Mouse (Mus musculus): Measurements from ENCODE around the gene Fam178b. TPM values are rescaled to one million over a fixed set of nuclear protein-coding genes. Genes with fewer than 3 reads are reported as not detected.

Gene Fam178b
- total and polyA plus RNA-seq, 3 experiments, result not detected

- TF ChIP-seq GATA2 (IDR thresholded peaks at IDR 0.05; ENCODE audit: borderline replicate concordance, low read depth, low read length) (no peak), CTCF (IDR thresholded peaks at IDR 0.05; ENCODE audit: low read depth, low read length) (no peak), GATA1 (IDR thresholded peaks at IDR 0.05; ENCODE audit: borderline replicate concordance, low read length) (no peak), POLR2AphosphoS5 (IDR thresholded peaks at IDR 0.05; ENCODE audit: insufficient replicate concordance, low read depth, low read length) (no peak), TAL1 (conservative IDR thresholded peaks at IDR 0.05; ENCODE audit: low read depth, low read length) (no peak)
- H3K36me3 ChIP-seq (replicated peaks), result no peaks in the 10 kb centered on the region
- H3K9me3 ChIP-seq (replicated peaks), result no peaks in the 10 kb centered on the region
- peaks cover 18% of the 10 kb centered on the region for H3K4me1 ChIP-seq (ENCODE audit: insufficient read depth, low read depth, low read length)
- DNase-seq (ENCODE audit: low spot score) (no peak), ATAC-seq (ENCODE audit: extremely low read depth, insufficient number of reproducible peaks, low FRiP score, poor library complexity, severe bottlenecking) (no peak)
- H3K27me3 ChIP-seq (ENCODE audit: insufficient read depth, low read length), result peaks cover 86% of the 10 kb centered on the region
- H3K4me3 ChIP-seq (ENCODE audit: low read depth, low read length), result peak overlapping the region; percentile 28; the same call in 1 of the 2 replicates
Measured at GRCm38 (mm10) chr1:36557457-36558011, 125.4 kb downstream of the Fam178b start.

- peaks cover 89% of the 10 kb centered on the region for H3K27me3 ChIP-seq (ENCODE audit: insufficient read depth, low read length)
- H3K4me3 ChIP-seq (ENCODE audit: low read depth, low read length), result no peak overlapping the region; the same call in 1 of the 2 replicates
- ATAC-seq (ENCODE audit: extremely low read depth, insufficient number of reproducible peaks, low FRiP score, poor library complexity, severe bottlenecking), result no peak
- no peaks in the 10 kb centered on the region for H3K36me3 ChIP-seq (replicated peaks)
- TF ChIP-seq POLR2AphosphoS5 (IDR thresholded peaks at IDR 0.05; ENCODE audit: insufficient replicate concordance, low read depth, low read length) (no peak), TAL1 (conservative IDR thresholded peaks at IDR 0.05; ENCODE audit: low read depth, low read length) (no peak), GATA1 (IDR thresholded peaks at IDR 0.05; ENCODE audit: borderline replicate concordance, low read length) (no peak), GATA2 (IDR thresholded peaks at IDR 0.05; ENCODE audit: borderline replicate concordance, low read depth, low read length) (no peak), CTCF (IDR thresholded peaks at IDR 0.05; ENCODE audit: low read depth, low read length) (0 out of 2 replicates have a peak, but pooled peaks have one; percentile 10)
- no peaks in the 10 kb centered on the region for H3K9me3 ChIP-seq (replicated peaks)
- no peak for DNase-seq (ENCODE audit: low spot score)
- H3K4me1 ChIP-seq (ENCODE audit: insufficient read depth, low read depth, low read length), result peaks cover 18% of the 10 kb centered on the region
Measured at GRCm38 (mm10) chr1:36556553-36557456, 126.2 kb downstream of the Fam178b start.

GRCm38 (mm10) chr1:36555798-36556395, 127.1 kb downstream of the Fam178b start:
- DNase-seq (ENCODE audit: low spot score), result no peak
- Histone ChIP-seq H3K27me3 (ENCODE audit: insufficient read depth, low read length) (peaks cover 91% of the 10 kb centered on the region), H3K36me3 (replicated peaks) (no peaks in the 10 kb centered on the region), H3K4me1 (ENCODE audit: insufficient read depth, low read depth, low read length) (peaks cover 18% of the 10 kb centered on the region), H3K4me3 (ENCODE audit: low read depth, low read length) (no peak overlapping the region), H3K9me3 (replicated peaks) (no peaks in the 10 kb centered on the region)
- TF ChIP-seq POLR2AphosphoS5 (IDR thresholded peaks at IDR 0.05; ENCODE audit: insufficient replicate concordance, low read depth, low read length) (no peak), TAL1 (conservative IDR thresholded peaks at IDR 0.05; ENCODE audit: low read depth, low read length) (no peak), GATA2 (IDR thresholded peaks at IDR 0.05; ENCODE audit: borderline replicate concordance, low read depth, low read length) (no peak), GATA1 (IDR thresholded peaks at IDR 0.05; ENCODE audit: borderline replicate concordance, low read length) (no peak), CTCF (IDR thresholded peaks at IDR 0.05; ENCODE audit: low read depth, low read length) (no peak)
- ATAC-seq (ENCODE audit: extremely low read depth, insufficient number of reproducible peaks, low FRiP score, poor library complexity, severe bottlenecking), result no peak

GRCm38 (mm10) chr1:36554633-36555399, 128.2 kb downstream of the Fam178b start:
- no peak for TF ChIP-seq POLR2AphosphoS5 (IDR thresholded peaks at IDR 0.05; ENCODE audit: insufficient replicate concordance, low read depth, low read length)
- TF ChIP-seq GATA1 (IDR thresholded peaks at IDR 0.05; ENCODE audit: borderline replicate concordance, low read length), result no peak
- TF ChIP-seq TAL1 (conservative IDR thresholded peaks at IDR 0.05; ENCODE audit: low read depth, low read length), result no peak
- no peak for TF ChIP-seq GATA2 (IDR thresholded peaks at IDR 0.05; ENCODE audit: borderline replicate concordance, low read depth, low read length)
- TF ChIP-seq CTCF (IDR thresholded peaks at IDR 0.05; ENCODE audit: low read depth, low read length), result no peak
- peaks cover 96% of the 10 kb centered on the region for H3K27me3 ChIP-seq (ENCODE audit: insufficient read depth, low read length)
- no peak overlapping the region for H3K4me3 ChIP-seq (ENCODE audit: low read depth, low read length)
- no peaks in the 10 kb centered on the region for H3K36me3 ChIP-seq (replicated peaks)
- DNase-seq (ENCODE audit: low spot score) (no peak), ATAC-seq (ENCODE audit: extremely low read depth, insufficient number of reproducible peaks, low FRiP score, poor library complexity, severe bottlenecking) (no peak)
- no peaks in the 10 kb centered on the region for H3K9me3 ChIP-seq (replicated peaks)
- peaks cover 18% of the 10 kb centered on the region for H3K4me1 ChIP-seq (ENCODE audit: insufficient read depth, low read depth, low read length)

DNA sequence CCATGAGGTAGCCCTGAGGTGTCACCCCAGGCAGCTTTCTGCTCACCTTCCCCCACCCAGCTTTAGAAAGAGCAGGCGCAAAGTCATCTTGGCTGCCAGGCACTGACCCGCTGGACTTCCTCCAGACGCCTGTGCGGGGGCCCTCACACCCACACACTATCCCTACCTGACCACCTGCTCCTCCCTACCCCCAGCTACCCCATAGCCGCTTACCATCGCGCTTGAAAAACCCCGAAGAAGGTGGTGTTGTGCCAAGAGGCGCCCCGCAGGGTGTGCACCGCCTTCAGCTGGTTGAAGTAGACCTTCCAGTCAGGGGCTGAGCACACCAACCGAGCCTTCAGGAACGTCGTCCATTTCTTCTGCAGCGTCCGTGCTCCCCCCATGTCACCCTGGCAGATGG, 130.5 kb downstream of the Fam178b start:
- TF ChIP-seq GATA2 (IDR thresholded peaks at IDR 0.05; ENCODE audit: borderline replicate concordance, low read depth, low read length), result no peak
- TF ChIP-seq TAL1 (conservative IDR thresholded peaks at IDR 0.05; ENCODE audit: low read depth, low read length), result no peak
- no peak for TF ChIP-seq GATA1 (IDR thresholded peaks at IDR 0.05; ENCODE audit: borderline replicate concordance, low read length)
- no peak for TF ChIP-seq POLR2AphosphoS5 (IDR thresholded peaks at IDR 0.05; ENCODE audit: insufficient replicate concordance, low read depth, low read length)
- TF ChIP-seq CTCF (IDR thresholded peaks at IDR 0.05; ENCODE audit: low read depth, low read length), result no peak
- H3K36me3 ChIP-seq (replicated peaks), result no peaks in the 10 kb centered on the region
- H3K4me1 ChIP-seq (ENCODE audit: insufficient read depth, low read depth, low read length), result peaks cover 14% of the 10 kb centered on the region
- H3K9me3 ChIP-seq (replicated peaks), result no peaks in the 10 kb centered on the region
- DNase-seq (ENCODE audit: low spot score), result no peak
- no peak overlapping the region for H3K4me3 ChIP-seq (ENCODE audit: low read depth, low read length)
- H3K27me3 ChIP-seq (ENCODE audit: insufficient read depth, low read length), result peaks cover 81% of the 10 kb centered on the region
- no peak for ATAC-seq (ENCODE audit: extremely low read depth, insufficient number of reproducible peaks, low FRiP score, poor library complexity, severe bottlenecking)

All from G1E (cell line).